16 mouse cellular contexts compared by ENCODE assay signal in genomic region chr1:119534341-119534740, GRCm38 (mm10). TPM values are rescaled to one million over a fixed set of nuclear protein-coding genes. Genes with fewer than 3 reads are reported as not detected.
A peak's percentile ranks its signal among the peaks of the same experiment; 100 is the strongest.
DNase-seq lines count a peak whose midpoint lies in the region; ATAC-seq lines count a peak whose summit lies in the region.
"Had no signal": no experiment of that assay in that cellular context is flagged by ENCODE, and none has a peak within 500 bp of the region (broad histone marks: within the 10 kb centered on the region; RNA-seq: fewer than 3 reads in every experiment).

No protein-coding gene starts in this region.

- peak; percentile 73 for DNase-seq in heart, adult 11 months
- DNase-seq in heart, postnatal 4 days, result no peak
- DNase-seq in 416B (ENCODE audit: low read depth), result peak; percentile 89
- no peak for DNase-seq in cerebellum, adult 11-12 months
- DNase-seq in cerebellum, adult 9-10 months, result no peak
- no peak for DNase-seq in right cerebral cortex, postnatal 14 days
- DNase-seq: adrenal gland, postnatal 14 days; cerebellum, adult 8-10 months; cerebellum, postnatal 25 days; forebrain, postnatal 0 days; gastrocnemius, adult 2 months; gastrocnemius, postnatal 25 days; heart, adult 18-20 months; heart, postnatal 10 days had no signal

- peak; percentile 86 for ATAC-seq in granulocyte monocyte progenitor cell, adult 5-6 weeks (replicated peaks; ENCODE audit: poor library complexity, severe bottlenecking)
- peak; percentile 83 for ATAC-seq in megakaryocyte progenitor cell, adult 5-6 weeks (replicated peaks; ENCODE audit: poor library complexity)

RNA-seq across cellular contexts. Expression of gene Tmem185b, which starts 8.4 kb away (rescaled TPM):
- 10 to 100 TPM; 20.2 to 20.6 TPM for total RNA-seq in heart, postnatal 4 days (2021)
- 10.8 and 17.3 TPM in 2 replicates for total RNA-seq in granulocyte monocyte progenitor cell, adult 5-6 weeks (2014; fragmentation: Nextera tagmentation)
- 12.6 and 13.0 TPM in 2 replicates for total RNA-seq in granulocyte monocyte progenitor cell, adult 5-6 weeks (2017)
- 16.6 and 19.5 TPM in 2 replicates for total RNA-seq in megakaryocyte progenitor cell, adult 5-6 weeks (2015)
- total RNA-seq in megakaryocyte progenitor cell, adult 5-6 weeks (2017), result 10.2 and 11.2 TPM in 2 replicates

RNA-seq across cellular contexts. Expression of gene Ralb, which starts 29.7 kb away (rescaled TPM):
- 10 to 100 TPM; 59.2 to 62.2 TPM for total RNA-seq in heart, postnatal 4 days (2021)
- total RNA-seq in granulocyte monocyte progenitor cell, adult 5-6 weeks (2014; fragmentation: Nextera tagmentation), result 24.0 and 26.9 TPM in 2 replicates
- total RNA-seq in granulocyte monocyte progenitor cell, adult 5-6 weeks (2017), result 22.7 and 27.5 TPM in 2 replicates
- total RNA-seq in megakaryocyte progenitor cell, adult 5-6 weeks (2015), result 10.4 and 12.1 TPM in 2 replicates
- total RNA-seq in megakaryocyte progenitor cell, adult 5-6 weeks (2017), result 23.6 and 24.3 TPM in 2 replicates

Comparison
In these comparisons a context has a peak if more than half of its experiments do, and no peak if none do; other contexts are left out.
1. DNase-seq: peak in heart, adult 11 months (single experiment) and 416B (single experiment); none in heart, postnatal 4 days (single experiment), cerebellum, adult 11-12 months (single experiment), cerebellum, adult 9-10 months (single experiment) and right cerebral cortex, postnatal 14 days (single experiment).